Mouse (Mus musculus) embryo, embryonic 11 days (tissue): ENCODE measurements at regions not wholly inside any gene's neighbourhood (a gene's known extent, or its start where the extent isn't known, plus 50 kb on each side); places are given as distances from the start of the nearest gene placed in this dataset.
A peak's percentile ranks its signal among the peaks of the same experiment; 100 is the strongest.

Experiments
- DNase-seq: peaks from one replicate; pipeline ENCODE4 v3.0.0-alpha.2; 2015

DNA sequence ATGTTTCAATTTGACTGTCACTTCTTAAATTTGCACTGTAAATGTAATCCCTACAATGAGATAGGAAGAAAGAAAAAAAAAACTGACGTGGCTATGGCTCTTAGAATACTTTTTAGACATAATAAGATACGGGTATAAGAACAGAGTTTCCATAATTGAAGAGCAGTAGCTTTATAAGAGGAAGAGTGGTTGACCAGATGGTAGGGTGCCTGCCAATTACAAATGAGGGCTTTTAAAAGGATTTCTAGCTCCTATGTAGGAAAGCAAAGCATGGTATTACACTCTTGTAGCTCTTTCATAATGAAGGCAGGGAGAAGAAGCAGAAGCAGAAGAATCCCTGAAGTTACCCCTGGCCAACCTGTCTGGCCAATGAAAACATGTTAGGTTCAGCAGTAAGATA lies 239.7 kb upstream of the Car10 start:
- no peak for DNase-seq

DNA sequence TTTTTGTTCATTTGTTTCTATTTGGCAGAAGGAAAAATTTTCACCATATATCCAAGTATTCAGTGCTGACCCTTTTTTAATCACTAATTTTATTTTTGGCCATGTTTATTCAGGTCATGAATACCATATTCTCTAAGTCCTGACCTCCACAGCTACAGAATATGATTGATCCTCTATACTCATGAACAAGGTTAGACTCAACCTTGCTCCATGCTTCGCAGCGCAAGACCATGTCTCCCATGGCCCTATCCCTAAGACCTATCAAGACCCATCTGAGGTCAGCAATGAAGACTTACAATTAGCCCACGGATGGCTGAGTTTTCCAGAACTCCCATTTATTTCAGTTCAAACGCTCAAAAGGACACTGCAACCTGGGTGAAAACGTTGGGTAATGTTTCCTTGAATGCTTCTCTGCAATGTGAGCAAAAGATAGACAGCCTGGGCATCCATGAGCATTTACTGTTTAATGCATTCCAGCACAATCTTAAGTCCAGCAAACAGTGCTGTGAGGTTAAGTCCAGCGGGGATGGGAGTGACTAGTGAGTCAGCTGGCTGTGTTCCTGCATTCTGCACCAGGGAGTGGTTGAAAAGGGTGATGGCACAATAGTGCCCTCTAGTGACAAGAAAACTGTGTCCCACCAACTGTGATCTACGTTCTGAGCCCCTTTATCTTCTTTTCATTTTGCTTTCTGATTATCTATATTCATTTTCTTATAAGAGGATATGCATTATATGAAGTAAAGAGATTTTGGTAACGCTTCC lies 208.0 kb upstream of the Car10 start:
- peak; percentile 77 for DNase-seq

DNA sequence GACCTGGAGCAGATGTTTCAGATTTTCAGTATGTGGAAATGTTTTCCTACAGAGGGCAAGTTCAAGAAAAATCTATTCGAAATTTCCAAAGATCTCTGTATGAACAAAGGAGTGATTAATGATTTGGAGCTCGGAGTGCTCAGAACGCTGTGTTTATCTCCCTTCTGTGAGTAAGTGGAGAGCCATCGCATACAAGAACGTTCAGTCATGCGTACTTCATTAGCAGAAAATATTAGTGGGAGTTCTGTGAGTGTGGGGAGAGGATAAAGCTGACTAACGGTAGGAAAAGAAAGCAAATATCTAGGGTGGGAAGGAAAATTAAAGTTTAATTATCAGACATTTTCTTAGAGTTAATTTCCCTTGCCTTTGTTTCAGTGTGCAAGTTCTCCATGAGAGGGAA lies 198.5 kb upstream of the Car10 start:
- DNase-seq = no peak
